Mouse (Mus musculus): ENCODE measurements around the gene Zc3h13. TPM values are rescaled to one million over a fixed set of nuclear protein-coding genes. Genes with fewer than 3 reads are reported as not detected.

The Zc3h13 gene
- 10.3 TPM for polyA plus RNA-seq (2014; fragmentation: Illumina TruSeq; extraction: RNeasy Lipid Tissue Mini Kit (QIAGEN cat#74804); ENCODE audit: low read depth, low replicate concordance)

GRCm38 (mm10) chr14:75284193-75284915 is at the start of gene Zc3h13:
Gene Zc3h13 (plus strand): TSS chr14:75284373.

DNA sequence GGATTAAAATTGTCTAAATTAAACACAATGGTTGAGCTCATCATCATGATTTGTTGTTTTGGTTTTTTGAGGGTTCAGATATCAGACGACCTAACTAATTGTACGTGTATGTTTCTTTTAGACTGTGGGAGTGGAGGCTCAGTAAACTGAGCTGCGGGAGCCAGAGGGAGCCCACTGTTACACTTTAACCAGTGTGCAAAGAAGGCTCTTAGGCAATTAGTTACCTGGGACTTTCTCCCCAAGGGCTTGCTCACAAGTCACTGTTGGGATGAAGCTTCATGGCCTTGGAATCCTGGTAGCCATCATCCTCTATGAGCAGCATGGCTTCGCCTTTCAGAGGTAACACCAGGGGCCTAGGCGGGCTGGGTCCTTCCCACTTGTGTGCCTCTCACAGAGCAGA is 42.1 kb upstream of the Zc3h13 start, which contains the start of gene Cpb2:
TSS of gene Cpb2 (plus strand) at position 201 of the 400 bp plus-strand sequence.

Other genes with a start within 250 kb of the Zc3h13 start
- not detected for gene Lrrc63, start 153.5 kb upstream of the Zc3h13 start, polyA plus RNA-seq (2014; fragmentation: Illumina TruSeq; extraction: RNeasy Lipid Tissue Mini Kit (QIAGEN cat#74804); ENCODE audit: low read depth, low replicate concordance)
- 74.5 TPM for gene Lcp1, start 153.3 kb upstream of the Zc3h13 start, polyA plus RNA-seq (2014; fragmentation: Illumina TruSeq; extraction: RNeasy Lipid Tissue Mini Kit (QIAGEN cat#74804); ENCODE audit: low read depth, low replicate concordance)
- gene Cpb2, start 42.1 kb upstream of the Zc3h13 start, polyA plus RNA-seq (2014; fragmentation: Illumina TruSeq; extraction: RNeasy Lipid Tissue Mini Kit (QIAGEN cat#74804); ENCODE audit: low read depth, low replicate concordance) = 850 TPM
- gene Siah3, start 171.6 kb downstream of the Zc3h13 start, polyA plus RNA-seq (2014; fragmentation: Illumina TruSeq; extraction: RNeasy Lipid Tissue Mini Kit (QIAGEN cat#74804); ENCODE audit: low read depth, low replicate concordance) = not detected

All from liver, adult 10 weeks (tissue).